Mouse (Mus musculus): ENCODE data around the gene Ush2a.

The Ush2a gene

DNA sequence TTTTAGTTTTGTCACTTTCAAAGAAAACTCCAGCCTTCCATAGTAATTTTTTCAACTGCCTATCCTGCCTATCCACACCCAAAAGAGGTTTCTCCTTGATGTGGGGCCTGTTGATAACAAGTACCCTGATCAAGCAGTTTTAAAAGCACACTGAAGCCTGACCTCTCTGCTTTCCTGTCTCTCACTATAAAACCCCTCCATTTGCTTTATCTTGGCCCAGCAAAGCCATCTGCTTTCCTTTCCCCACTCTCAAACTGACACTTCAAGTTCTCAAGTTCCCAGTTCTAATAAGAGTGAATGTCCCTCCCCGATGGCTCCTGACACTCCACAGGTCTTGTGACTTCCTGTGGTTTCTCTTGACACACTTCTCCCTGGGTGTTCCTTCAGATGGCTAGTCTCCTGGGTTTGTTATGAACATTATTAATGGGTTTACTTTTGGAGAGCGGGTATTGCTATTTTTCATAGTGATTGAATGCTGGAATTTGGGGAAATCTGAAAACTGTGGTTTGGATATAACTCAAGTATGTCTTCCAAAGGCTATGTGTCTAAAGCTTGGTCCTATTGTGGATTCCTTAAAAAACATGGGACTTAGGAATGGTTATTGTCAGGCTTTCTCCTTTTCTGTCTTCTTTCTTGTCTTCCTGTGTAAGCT lies 126.1 kb downstream of the Ush2a start:
- DNase-seq: no peak

DNA sequence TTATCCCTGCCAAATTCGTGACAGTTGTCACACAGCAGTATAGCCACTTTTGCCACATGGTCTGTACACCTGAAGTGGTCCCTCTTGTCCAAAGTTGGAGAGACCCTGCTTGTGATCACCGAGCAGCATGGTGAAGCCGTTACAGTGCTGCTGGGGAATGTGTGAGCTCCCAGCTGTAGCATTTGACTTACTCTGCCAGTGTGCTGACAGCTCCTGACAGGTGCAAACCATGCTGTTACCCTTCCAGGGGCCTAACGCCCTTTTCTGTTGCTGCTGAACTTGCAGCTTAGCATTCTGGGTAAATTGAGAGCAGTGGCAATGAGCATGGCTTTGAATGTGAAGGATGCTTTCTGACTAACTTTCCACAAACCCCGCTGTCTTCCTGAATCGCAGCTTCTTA lies 128.3 kb downstream of the Ush2a start:
- no peak for DNase-seq

DNA sequence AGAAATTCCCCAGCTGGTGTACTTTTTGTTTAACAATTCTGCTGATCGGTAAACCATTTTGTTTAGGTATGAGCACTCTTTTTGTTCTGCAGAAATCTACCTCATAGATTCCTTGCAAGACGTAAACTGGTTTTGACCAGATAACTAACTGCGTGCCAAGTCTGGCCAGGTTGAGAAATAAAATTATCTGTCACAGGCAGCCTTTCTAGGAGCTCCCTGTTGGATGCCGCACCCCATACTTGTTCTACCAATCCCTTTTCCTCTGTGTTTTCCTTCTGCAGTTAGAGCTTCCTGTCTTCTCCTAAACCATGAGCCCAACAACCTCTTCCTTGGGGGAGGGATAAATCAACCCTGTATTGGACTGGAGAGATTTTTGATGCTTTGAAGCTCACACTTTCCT lies 145.4 kb downstream of the Ush2a start:
- DNase-seq: no peak

DNA sequence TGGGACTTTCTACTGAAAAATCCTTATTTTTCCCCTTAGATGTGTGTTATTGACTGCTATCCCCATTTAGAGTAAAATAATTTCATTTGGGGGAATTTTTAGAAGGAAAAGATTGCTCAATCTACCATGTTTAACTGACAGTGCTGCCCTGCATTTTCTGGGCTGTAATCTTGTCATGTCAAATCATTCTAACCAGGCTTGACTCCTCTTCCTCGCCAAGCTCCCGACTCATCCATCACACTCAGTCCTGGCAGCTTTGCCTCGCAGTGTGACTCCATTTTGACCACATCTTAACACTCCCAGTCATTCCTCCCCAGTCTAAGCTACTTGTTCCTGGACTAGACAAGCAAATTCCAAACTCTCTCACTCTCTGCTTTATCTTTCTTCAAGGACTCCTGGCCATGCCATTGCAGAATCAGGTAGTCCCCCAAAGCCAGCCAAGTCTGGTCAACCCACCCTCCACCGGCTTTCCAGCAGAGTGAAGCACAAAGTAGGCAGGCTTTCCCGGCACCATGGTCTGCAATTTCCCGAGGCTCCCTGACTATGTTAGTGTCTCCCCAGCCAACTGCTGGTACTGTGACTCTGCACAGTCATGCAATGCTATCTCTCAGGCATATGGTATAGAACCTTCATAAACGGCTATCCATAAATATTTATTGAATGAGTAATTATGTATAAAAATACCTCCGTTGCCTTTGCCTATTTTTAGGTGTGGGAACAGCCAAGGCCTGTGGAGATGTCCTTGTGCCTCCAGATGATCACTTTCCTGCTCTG lies 146.0 kb downstream of the Ush2a start:
- DNase-seq: no peak

DNA sequence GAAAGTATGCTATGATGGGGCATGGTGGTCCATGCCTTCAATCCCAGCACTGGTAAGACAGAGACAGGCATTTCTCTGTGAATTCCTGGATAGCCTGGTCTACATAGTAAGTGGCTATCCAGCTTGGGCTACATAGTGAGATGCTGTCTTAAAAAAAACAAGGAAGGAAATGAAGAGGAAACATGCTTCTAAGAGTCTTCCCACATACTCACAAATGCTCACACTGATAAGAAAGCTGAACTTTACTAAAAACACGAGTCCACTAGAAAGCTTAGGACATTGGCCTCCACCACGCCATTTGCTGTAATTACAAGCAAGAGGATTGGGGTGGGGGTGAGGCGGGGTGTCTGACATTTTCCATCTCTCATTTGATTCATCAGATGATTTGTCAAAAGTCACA lies 148.7 kb downstream of the Ush2a start:
- DNase-seq: no peak

DNA sequence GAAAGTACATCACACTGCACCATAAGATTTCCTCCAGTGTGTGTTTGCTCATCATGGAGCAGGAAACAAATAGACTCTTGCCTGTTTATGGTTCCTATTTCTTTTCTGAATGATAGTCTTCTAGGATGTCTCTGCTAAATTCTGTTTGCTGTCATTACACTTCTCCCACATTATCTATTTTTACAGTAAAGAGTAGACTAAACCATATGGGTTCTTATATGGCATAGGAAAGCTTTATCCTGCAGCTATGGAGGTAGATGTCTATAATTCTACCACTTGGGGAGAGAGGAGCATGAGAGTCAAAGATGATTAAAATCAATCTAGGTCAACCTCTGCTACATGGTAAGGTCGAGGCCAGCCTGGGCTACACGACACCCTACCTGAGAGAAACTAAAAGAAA lies 158.7 kb downstream of the Ush2a start:
- no peak for DNase-seq

DNA sequence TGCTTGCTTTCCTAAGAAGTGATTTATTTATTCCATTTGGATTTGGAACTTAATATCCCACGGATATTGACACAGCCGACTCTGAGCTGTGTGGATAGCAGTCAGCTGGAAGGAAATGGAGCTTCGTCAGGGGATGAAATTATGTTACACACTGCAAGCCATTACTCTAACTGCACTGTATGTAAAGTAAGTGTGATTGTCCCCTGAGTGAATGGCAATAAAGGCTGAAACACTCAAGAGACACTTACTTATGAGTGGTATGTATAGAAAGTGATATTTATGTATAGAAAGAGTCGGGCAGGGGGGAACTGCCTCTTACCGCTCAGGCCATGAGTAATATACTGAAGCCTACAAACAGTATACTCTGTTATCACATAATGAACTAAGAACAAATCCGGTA lies 166.3 kb downstream of the Ush2a start:
- DNase-seq: no peak

DNA sequence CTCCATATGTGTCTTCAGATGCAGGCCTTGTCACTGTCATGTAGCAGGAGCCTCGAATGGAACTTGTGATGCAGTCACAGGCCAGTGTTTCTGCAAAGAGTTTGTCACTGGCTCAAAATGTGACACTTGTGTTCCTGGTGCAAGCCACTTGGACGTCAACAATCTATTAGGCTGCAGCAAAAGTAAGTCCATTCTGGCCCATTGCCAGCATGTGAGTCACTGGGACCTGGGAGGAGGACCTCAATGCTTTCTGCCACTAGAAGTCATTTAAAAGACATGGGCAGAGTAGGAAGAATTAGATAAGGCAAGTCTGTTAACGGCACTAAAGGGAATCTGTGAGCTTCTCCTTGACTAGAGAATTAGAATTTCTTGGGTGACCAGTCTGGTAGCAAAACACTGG lies 168.9 kb downstream of the Ush2a start:
- no peak for DNase-seq

DNA sequence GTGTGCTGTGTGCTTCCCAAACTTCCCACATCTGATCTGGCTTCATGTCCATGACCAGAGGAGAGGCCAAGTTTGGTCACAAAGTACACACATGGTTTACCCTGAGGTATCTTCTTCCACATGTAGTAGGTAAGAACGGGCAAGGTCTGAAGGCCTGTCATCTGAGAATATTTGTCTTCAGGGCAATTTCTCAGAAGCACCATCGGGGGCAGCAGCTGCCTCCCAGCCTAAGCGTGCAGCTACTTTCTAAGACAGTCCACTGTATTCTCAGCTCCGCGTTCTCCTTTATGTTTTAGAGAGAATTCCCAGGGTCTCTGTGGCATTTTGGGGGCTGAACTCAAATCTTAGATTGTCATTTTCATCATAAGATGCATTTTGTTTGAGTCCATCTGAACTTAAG lies 186.1 kb downstream of the Ush2a start:
- DNase-seq: no peak

DNA sequence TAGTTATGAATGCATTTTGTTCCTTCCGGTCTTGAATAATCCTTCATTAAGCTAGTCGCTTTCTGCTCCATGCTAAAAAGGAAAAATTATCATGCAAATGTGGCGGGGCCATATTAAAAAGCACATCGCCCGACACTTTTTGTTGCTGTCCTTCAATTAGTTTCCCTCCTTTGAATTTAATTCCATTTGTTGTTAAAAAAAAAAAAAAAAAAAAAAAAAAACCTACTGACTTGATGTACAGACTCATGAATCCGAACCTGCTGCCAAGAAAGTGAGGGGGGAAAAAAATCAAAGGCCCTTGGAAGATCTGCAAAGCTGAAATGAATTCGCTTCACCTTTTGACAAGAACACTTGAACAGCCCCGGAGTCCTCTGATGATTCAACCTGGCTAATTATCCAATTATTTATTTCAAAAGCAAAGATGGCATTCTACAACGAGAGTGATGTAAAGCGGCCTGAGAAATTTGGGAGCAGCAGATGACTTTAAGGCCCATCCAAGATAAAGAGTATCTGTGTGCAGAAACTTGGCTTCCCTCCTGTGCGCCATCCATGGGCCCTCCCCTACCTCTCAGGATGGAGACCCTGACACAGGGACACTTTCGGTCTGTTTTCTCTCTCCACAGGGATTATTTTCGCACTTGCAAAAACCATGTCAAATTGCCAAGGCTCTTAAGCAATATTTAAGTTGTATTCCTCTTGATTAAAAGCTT lies 194.8 kb downstream of the Ush2a start:
- DNase-seq: no peak

DNA sequence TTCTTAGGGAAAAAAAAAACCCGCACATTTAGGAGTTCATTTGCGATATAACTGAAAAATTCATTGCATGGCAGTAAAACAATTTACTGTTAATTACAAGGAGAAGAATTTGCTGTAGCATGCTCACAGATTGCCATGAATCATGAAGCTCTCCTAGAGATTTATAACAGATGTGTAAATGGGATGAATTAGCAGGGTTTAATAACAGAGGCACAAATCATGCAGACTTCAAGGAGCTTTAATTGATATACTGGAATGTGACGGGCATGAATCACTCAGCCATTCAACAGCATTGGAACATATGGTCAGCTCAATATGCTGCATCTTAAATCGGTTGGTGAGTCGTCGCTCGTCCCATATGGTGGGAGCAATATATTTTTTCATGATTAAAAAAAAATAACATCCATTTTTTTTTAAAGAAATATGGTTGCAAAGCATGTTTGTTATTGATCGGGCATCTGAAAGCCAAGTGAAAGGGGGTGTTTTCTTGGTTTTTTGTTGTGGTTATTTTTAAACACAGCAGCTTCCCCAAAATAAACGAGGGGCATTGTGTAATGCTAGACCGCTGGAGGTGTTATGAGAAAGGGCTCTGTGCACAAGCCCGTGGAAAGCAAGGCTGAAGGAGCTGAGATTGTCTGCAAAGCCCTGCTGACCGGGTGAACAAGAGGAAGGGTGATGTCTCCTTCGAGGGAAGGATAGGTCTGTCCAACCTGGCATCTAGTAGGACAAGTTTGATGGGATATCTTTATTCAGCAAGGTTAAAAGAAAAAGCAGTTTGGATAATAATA lies 195.6 kb downstream of the Ush2a start:
- DNase-seq: no peak

DNA sequence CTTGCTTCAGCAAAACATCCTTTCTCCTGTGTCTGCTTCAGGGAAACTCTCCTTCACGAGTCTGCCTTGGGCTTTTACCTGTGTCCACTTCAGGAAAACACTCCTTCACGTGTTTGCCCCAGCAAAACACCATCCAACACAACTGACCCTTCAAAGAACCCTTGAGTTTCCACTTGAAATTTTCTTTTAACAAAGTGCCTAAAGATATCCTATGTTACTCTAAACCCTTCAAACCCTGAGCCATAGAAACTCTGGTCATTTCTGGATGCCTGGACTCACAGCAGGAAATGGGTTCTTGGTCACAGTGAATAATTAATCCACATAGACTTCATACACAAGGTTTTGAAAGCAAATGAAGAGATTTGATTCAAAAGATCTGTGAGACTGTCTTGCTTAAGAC lies 199.4 kb downstream of the Ush2a start:
- no peak for DNase-seq

DNA sequence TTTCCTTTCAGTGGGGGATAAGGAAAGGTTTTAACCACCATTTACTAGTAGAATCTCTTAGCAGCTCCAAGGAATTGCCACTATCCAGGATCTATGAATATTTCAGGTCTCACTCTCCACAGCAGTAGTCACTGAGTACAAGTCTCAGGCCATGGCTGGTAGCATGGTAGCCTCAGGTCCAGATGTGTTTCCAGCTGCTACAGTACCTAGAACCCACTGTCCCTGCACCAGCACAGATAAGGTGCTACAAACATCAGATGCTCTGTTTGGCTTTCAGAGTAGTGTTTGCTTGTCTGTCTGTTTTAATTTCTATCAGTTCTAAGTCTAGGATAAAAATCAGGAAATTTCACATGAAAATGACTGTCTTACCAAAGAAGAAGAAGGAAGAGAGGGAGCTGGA lies 202.8 kb downstream of the Ush2a start:
- DNase-seq: no peak

DNA sequence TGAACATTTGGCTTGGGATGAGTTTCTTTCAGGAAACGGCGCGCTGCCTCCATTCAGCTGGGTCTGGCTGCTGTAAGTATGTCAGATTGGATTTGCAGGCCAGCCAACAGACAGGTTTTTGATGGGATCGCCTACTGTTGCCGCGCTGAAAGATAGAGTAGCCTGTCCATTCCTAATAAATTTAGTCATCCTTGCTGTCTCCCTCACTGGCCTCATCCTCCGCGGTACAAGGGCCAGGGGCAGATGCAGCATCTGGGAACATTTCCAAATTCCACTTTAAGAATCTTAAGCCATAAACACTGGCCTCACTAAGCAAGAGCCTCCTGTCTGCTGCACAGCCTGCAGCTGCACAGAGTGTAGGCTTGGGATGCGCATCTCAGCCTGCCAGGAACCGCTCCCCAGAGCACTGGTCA lies 206.6 kb downstream of the Ush2a start:
- no peak for DNase-seq

DNA sequence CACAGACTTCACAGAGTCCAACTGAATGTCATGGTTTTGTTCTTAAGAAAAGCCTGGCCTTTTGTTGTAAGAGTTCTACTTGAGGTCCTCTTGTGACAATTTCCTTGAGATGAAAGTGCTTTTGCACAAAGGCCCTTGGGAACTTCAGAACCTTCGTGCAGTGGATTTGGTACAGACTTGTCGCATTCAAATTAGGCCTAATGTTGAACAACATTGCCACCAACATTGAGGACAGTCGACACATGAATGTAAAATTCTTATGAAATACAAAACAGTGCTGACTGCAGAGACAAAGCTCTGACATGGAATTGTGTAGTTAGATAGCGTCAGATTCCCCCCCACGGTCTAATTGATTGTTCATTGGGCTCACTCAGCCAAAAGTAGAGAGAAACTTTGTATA lies 243.1 kb downstream of the Ush2a start:
- no peak for DNase-seq

DNA sequence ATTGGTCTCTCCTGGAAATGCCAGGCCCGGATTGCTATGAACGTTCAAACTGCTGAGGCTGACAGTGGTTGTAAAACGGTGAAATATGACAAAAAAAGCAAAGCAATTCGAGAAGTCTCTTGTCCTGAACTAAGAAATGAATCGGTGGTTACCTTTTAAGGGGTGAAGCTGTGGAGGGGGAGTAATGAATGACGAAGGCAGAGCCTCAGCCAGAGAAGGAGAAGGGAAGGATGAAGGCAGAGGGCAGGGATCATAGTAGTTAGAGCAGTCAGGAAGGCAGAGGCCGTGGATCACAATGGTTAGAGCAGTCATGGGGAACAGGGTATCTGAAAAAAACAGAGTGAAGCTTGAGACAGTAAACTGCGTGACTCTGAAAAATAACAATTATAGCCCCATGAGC lies 257.0 kb downstream of the Ush2a start:
- DNase-seq: no peak

DNA sequence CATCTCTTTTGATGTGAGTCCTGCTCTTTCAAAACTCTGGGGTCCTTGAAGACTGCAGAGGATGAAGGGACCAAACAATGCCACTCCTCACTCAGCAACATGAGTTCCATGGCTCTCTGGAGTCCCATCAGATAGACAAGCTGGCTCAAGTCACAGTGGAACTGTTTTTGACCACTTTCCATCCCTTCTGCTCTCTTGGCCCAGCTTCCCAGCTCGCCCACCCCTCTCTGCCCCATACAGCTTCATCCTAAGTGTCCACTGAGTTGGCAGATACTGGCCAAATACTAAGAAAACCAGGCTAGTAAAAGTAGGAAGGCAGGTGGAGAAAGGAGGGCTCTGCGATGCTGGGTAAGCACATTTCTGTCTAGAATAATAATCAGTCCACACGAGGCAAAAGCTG lies 265.6 kb downstream of the Ush2a start:
- DNase-seq: no peak

DNA sequence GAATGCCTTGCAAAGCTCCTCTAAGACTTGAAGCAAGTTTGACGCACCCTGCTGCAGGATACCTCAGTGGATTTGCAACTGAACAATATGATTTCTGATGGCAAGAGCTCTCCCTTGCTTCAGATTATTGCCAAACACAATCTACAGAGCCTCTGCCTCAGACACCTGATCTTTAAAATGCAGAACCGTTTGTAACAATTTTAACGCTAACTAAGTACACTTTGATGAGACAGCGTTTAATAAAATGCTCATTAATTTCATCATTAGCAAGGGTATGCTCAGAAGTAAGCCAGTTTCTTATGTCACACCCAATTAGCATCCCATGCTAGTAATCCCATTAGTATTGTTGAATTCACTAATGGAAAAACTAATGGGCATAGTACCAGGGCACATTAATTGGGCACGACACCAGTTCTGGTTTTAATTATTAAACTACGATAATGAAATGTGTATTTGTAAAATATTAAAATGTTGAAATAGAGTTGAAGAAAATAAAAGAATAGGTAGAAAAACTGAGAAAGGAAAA lies 267.8 kb downstream of the Ush2a start:
- DNase-seq: no peak

DNA sequence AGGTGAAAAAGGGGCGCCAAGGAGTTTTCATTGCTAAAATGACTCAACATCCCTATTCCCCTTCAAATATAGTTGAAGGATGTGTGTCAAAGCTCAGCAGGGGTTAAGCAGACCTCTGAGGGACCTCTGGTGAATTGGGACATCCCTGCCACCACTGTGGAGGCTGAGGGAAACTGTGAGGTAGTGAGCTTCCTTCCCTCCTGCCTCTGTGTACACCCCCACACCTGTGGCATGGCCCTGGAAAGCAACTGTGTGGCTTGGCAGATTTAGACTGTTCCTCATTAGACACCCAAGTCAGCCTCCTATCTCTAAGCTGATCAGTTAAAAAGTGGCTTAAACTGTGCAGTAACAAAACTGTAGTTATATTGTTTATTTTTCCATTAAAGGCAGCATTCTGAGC lies 275.2 kb downstream of the Ush2a start:
- no peak for DNase-seq

DNA sequence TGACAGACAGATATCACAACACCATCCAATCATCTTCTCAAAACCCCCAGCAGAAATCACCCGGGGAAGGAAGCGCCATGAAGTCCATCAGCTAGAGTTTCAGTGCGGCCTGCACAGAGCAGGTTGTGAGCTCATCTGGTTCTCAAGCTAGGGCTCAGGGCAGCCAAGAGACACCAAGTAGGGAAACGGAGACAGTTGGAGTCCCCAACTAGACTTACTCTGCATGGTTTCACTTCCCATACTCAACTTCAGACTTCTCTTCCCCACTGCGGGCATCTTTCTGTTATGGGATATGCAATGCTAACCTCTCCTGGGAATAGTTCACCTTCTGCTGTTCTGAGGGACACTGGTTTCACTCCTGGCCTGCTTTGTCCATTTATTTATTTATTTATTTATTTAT lies 277.8 kb downstream of the Ush2a start:
- no peak for DNase-seq

DNA sequence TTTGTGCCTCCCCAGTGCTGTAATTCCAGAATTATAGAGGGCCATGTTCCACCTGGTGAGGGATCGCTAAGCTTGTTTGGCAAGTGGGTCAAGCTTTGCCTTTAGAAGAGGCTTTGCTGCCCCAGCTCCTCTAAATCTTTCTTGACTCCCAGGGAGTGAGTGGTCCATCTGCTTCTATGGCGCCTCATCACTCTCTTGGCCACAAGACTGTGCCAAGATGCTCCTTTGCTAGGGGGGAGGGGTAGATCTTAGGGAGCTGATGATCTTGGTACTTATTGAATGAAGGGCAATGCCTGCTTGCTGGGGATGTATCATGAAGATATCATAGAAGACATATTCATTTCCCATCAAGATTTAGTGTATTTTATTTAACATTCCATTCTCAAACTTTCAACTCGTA lies 279.7 kb downstream of the Ush2a start:
- DNase-seq: no peak

DNA sequence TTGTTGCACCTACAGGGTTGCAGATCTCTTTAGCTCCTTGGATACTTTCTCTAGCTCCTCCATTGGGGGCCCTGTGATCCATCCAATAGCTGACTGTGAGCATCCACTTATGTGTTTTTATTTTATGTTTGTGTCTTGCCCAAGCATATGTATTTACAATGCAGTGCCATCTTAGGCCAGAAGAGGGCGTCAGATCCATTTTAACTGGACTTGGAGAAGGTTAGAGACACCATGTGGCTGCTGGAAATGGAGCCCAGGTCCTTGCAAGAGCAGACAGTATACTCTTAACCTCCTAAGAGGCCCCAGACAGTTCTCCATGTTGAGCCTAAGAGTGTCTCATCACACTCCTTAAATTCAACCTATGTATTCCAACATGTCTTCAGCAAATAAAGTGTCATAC lies 281.5 kb downstream of the Ush2a start:
- DNase-seq: no peak

DNA sequence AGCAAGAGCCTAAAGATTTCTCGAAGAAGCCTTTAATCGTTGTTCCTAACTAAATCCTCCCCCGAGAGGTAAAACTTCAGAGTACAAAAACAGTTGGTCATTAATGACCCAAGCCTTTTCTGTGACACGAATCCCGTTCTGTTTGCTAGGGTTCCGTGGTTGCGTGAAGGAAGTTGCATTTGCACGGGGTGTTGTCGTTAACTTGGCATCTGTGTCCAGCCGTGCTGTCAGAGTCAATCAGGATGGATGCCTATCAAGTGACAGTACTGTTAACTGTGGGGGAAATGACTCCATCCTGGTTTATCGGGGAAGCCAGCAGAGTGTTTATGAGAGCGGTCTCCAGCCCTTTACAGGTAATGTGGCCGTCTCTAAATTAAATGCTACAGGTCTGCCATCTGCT lies 287.9 kb downstream of the Ush2a start:
- DNase-seq: no peak

Data from cerebellum, adult 9-11 months (tissue).